Mouse (Mus musculus): ENCODE measurements around the gene 3830406C13Rik.

3830406C13Rik gene

GRCm38 (mm10) chr14:12342458-12343131 is 58.6 kb downstream of the 3830406C13Rik start:
- no peak for DNase-seq (ENCODE audit: low spot score)

GRCm38 (mm10) chr14:12343451-12343941 is 59.5 kb downstream of the 3830406C13Rik start:
- DNase-seq (ENCODE audit: low spot score) = no peak

GRCm38 (mm10) chr14:12344061-12344745 is 60.2 kb downstream of the 3830406C13Rik start:
- DNase-seq (ENCODE audit: low spot score) = no peak

- DNase-seq (ENCODE audit: low spot score) = no peak
These were observed 60.8 kb downstream of the 3830406C13Rik start for GRCm38 (mm10) chr14:12344746-12345240.

GRCm38 (mm10) chr14:12345241-12345921 is 61.4 kb downstream of the 3830406C13Rik start:
- no peak for DNase-seq (ENCODE audit: low spot score)

- DNase-seq (ENCODE audit: low spot score) = no peak
These were observed 62.3 kb downstream of the 3830406C13Rik start for GRCm38 (mm10) chr14:12346011-12346864.

- no peak for DNase-seq (ENCODE audit: low spot score)
These were observed 63.1 kb downstream of the 3830406C13Rik start for GRCm38 (mm10) chr14:12346865-12347600.

GRCm38 (mm10) chr14:12348089-12348488 is 64.1 kb downstream of the 3830406C13Rik start, which contains the start of gene Fezf2:
Gene Fezf2, minus strand, starts transcription at chr14:12348189.
- no peak for DNase-seq (ENCODE audit: low spot score)

- DNase-seq (ENCODE audit: low spot score) = no peak
These were observed 65.5 kb downstream of the 3830406C13Rik start for GRCm38 (mm10) chr14:12349334-12350090.

- DNase-seq (ENCODE audit: low spot score) = no peak
These were observed 66.4 kb downstream of the 3830406C13Rik start for GRCm38 (mm10) chr14:12350271-12350916.

All from adipocyte (in vitro differentiated cells).